16 mouse cellular contexts compared by ENCODE assay signal in the genomic region with DNA sequence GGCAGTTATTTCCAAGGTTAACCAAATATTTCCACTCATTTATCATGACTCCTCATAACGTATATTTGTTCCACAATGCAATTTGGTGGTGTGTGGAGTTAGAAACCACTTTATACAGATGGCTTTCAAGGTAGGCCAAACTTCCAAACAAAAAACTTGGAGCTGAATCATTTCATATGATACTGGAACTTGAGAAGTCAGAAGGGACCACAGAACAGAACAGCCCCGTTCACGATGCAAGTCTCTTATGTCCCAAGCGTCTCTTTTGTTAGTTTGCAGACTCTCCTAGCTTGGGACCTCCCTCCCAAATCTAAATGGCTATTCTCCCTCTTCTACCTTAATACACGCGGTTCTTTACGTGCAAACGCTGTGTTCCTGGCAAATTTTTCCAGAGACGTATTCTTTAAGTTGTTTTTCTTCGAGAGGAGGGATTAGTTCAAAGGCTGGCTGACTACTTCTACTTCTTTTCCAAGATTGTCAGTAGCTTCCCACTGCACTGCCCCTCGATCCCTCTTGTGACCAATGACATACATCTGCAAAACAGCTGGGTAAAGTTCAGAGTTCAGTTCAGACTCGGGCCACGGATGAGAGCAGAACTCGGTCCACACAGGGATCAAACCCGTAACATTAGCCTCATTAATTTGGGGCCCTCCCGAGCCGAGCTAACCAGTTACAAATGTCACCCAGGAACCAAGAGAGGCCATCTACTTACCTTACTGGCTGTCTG. TPM values are rescaled to one million over a fixed set of nuclear protein-coding genes. Genes with fewer than 3 reads are reported as not detected.
A peak's percentile ranks its signal among the peaks of the same experiment; 100 is the strongest.
DNase-seq lines count a peak whose midpoint lies in the region; ATAC-seq lines count a peak whose summit lies in the region.
"Had no signal": no experiment of that assay in that cellular context is flagged by ENCODE, and none has a peak within 500 bp of the region (broad histone marks: within the 10 kb centered on the region; RNA-seq: fewer than 3 reads in every experiment).

No protein-coding gene starts in this region.

- peak overlapping the region; percentile 95 for H3K27ac ChIP-seq in embryonic facial prominence, embryonic 14.5 days (replicated peaks; ENCODE audit: low read depth, low read length)
- peak overlapping the region; percentile 60 for H3K27ac ChIP-seq in kidney, embryonic 15.5 days
- H3K27ac ChIP-seq in stomach, embryonic 14.5 days (ENCODE audit: low read length) = peak overlapping the region; percentile 74

- H3K4me2 ChIP-seq in embryonic facial prominence, embryonic 14.5 days (ENCODE audit: low read depth, low read length) = peak overlapping the region; percentile 39
- no peak overlapping the region for H3K4me2 ChIP-seq in kidney, embryonic 15.5 days
- H3K4me2 ChIP-seq in stomach, embryonic 14.5 days (replicated peaks; ENCODE audit: low read depth, low read length) = no peak overlapping the region
- H3K4me2 ChIP-seq: liver, embryonic 11.5 days had no signal

- H3K4me1 ChIP-seq in embryonic facial prominence, embryonic 14.5 days (ENCODE audit: control insufficient read depth, insufficient read depth, low read length) = peaks cover 54% of the 10 kb centered on the region
- H3K4me1 ChIP-seq in kidney, embryonic 15.5 days = peaks cover 34% of the 10 kb centered on the region
- peaks cover 17% of the 10 kb centered on the region for H3K4me1 ChIP-seq in stomach, embryonic 14.5 days (ENCODE audit: control insufficient read depth, insufficient read depth, low read length)
- H3K4me1 ChIP-seq: megakaryocyte, embryonic 14.5 days had no signal

- WGBS in embryonic facial prominence, embryonic 14.5 days = 31% methylated on average over 17 of the region's 17 CpGs
- WGBS in kidney, embryonic 15.5 days = 42% methylated on average over 17 of the region's 17 CpGs
- 44% methylated on average over 17 of the region's 17 CpGs for WGBS in stomach, embryonic 14.5 days

- H3K36me3 ChIP-seq in embryonic facial prominence, embryonic 14.5 days (ENCODE audit: control insufficient read depth, insufficient read depth, low read length) = no peaks in the 10 kb centered on the region
- H3K36me3 ChIP-seq in kidney, embryonic 15.5 days = no peaks in the 10 kb centered on the region
- H3K36me3 ChIP-seq in stomach, embryonic 14.5 days (ENCODE audit: control insufficient read depth, insufficient read depth, low read length) = no peaks in the 10 kb centered on the region

- H3K9me3 ChIP-seq in embryonic facial prominence, embryonic 14.5 days (ENCODE audit: control insufficient read depth, low read length) = no peaks in the 10 kb centered on the region
- H3K9me3 ChIP-seq in kidney, embryonic 15.5 days (replicated peaks) = no peaks in the 10 kb centered on the region
- H3K9me3 ChIP-seq in stomach, embryonic 14.5 days (ENCODE audit: control insufficient read depth, low read depth, low read length) = no peaks in the 10 kb centered on the region
- H3K9me3 ChIP-seq: megakaryocyte, embryonic 14.5 days had no signal

- peak overlapping the region; percentile 15; the same call in 1 of the 2 replicates for H3K4me3 ChIP-seq in embryonic facial prominence, embryonic 14.5 days (ENCODE audit: low read depth, low read length)
- H3K4me3 ChIP-seq in kidney, embryonic 15.5 days (replicated peaks) = no peak overlapping the region
- no peak overlapping the region for H3K4me3 ChIP-seq in stomach, embryonic 14.5 days (ENCODE audit: low read depth, low read length)
- H3K4me3 ChIP-seq: megakaryocyte, embryonic 14.5 days had no signal

- peak; percentile 9 for DNase-seq in kidney, adult 11 months
- no peak for DNase-seq in kidney, adult 18-20 months
- peak; percentile 93 for DNase-seq in embryonic facial prominence, embryonic 14.5 days (ENCODE audit: low spot score)
- no peak for DNase-seq in cerebellum, adult 11 months
- DNase-seq in cerebellum, postnatal 14 days = no peak
- DNase-seq: adrenal gland, postnatal 25 days; heart, adult 18-20 months; heart, postnatal 14 days; right cerebral cortex, postnatal 14 days; thymus, postnatal 14 days had no signal

- peak overlapping the region; percentile 52 for H3K9ac ChIP-seq in embryonic facial prominence, embryonic 14.5 days (ENCODE audit: low read depth, low read length)
- no peak overlapping the region for H3K9ac ChIP-seq in kidney, embryonic 15.5 days
- no peak overlapping the region for H3K9ac ChIP-seq in stomach, embryonic 14.5 days (replicated peaks; ENCODE audit: low read depth, low read length)

- peak; percentile 70 for ATAC-seq in embryonic facial prominence, embryonic 14.5 days (ENCODE audit: low read depth)
- no peak for ATAC-seq in kidney, embryonic 15.5 days (replicated peaks; ENCODE audit: low FRiP score)
- ATAC-seq in stomach, embryonic 14.5 days (ENCODE audit: insufficient number of reproducible peaks, insufficient read depth, low FRiP score, low read depth) = no peak
- ATAC-seq: CD4-positive, CD25-positive, alpha-beta regulatory T cell, adult 4 months had no signal

- no peaks in the 10 kb centered on the region for H3K27me3 ChIP-seq in embryonic facial prominence, embryonic 14.5 days (replicated peaks; ENCODE audit: control insufficient read depth, insufficient read depth, low read length)
- no peaks in the 10 kb centered on the region for H3K27me3 ChIP-seq in kidney, embryonic 15.5 days
- H3K27me3 ChIP-seq in stomach, embryonic 14.5 days (ENCODE audit: control insufficient read depth, insufficient read depth, low read length) = no peaks in the 10 kb centered on the region

RNA-seq across cellular contexts. Expression of gene Cpa4, which starts 8.5 kb away (rescaled TPM):
- 3.0 and 3.4 TPM in 2 replicates for polyA plus RNA-seq in embryonic facial prominence, embryonic 14.5 days (2014; fragmentation: Nextera tagmentation; extraction: Ambion mirVana)
- polyA plus RNA-seq in kidney, embryonic 15.5 days (2015; fragmentation: Nextera tagmentation; extraction: Ambion mirVana) = 0.18 and 0.37 TPM in 2 replicates
- polyA plus RNA-seq in stomach, embryonic 14.5 days (2014; fragmentation: Nextera tagmentation; extraction: Ambion mirVana) = 0.49 and 0.71 TPM in 2 replicates
- polyA plus RNA-seq: CD4-positive, CD25-positive, alpha-beta regulatory T cell, adult 4 months had no signal

RNA-seq across cellular contexts. Expression of gene Cpa5, which starts 34.2 kb away (rescaled TPM):
- polyA plus RNA-seq in embryonic facial prominence, embryonic 14.5 days (2014; fragmentation: Nextera tagmentation; extraction: Ambion mirVana) = 0.92 and 1.3 TPM in 2 replicates
- 0.40 and 0.66 TPM in 2 replicates for polyA plus RNA-seq in kidney, embryonic 15.5 days (2015; fragmentation: Nextera tagmentation; extraction: Ambion mirVana)
- polyA plus RNA-seq in stomach, embryonic 14.5 days (2014; fragmentation: Nextera tagmentation; extraction: Ambion mirVana) = 0.13 and 0.15 TPM in 2 replicates
- polyA plus RNA-seq: CD4-positive, CD25-positive, alpha-beta regulatory T cell, adult 4 months; liver, embryonic 11.5 days; lung, embryonic 16.5 days had no signal

RNA-seq across cellular contexts. Expression of gene Cpa2, which starts 35.3 kb away (rescaled TPM):
- polyA plus RNA-seq in embryonic facial prominence, embryonic 14.5 days (2014; fragmentation: Nextera tagmentation; extraction: Ambion mirVana) = 3.3 and 4.5 TPM in 2 replicates
- 20.2 and 21.5 TPM in 2 replicates for polyA plus RNA-seq in kidney, embryonic 15.5 days (2015; fragmentation: Nextera tagmentation; extraction: Ambion mirVana)
- 1.4 and 127 TPM in 2 replicates for polyA plus RNA-seq in stomach, embryonic 14.5 days (2014; fragmentation: Nextera tagmentation; extraction: Ambion mirVana)

Comparison
In these comparisons a context has a peak if more than half of its experiments do, and no peak if none do; other contexts are left out.
1. DNase-seq: peak in kidney, adult 11 months (single experiment) and embryonic facial prominence, embryonic 14.5 days (single experiment); none in kidney, adult 18-20 months (single experiment), cerebellum, adult 11 months (single experiment) and cerebellum, postnatal 14 days (0 of 2).
2. Peak in every context shown above with its lines, with median percentiles within 50 percentile points of each other: H3K27ac ChIP-seq.